Mouse (Mus musculus): ENCODE measurements around the gene Cnksr3. TPM values are rescaled to one million over a fixed set of nuclear protein-coding genes. Genes with fewer than 3 reads are reported as not detected.

Cnksr3 gene
- polyA plus RNA-seq, 1 experiment from 2014 or later = 13.4 TPM

GRCm38 (mm10) chr10:7183171-7183631, 28.8 kb downstream of the Cnksr3 start:
- Histone ChIP-seq H3K9me3 (ENCODE audit: control insufficient read depth, low read length) (no peaks in the 10 kb centered on the region), H3K9ac (ENCODE audit: low read depth, low read length) (peak overlapping the region; percentile 18; the same call in 1 of the 2 replicates), H3K4me3 (ENCODE audit: low read length) (no peak overlapping the region), H3K27me3 (replicated peaks; ENCODE audit: control insufficient read depth, insufficient read depth, low read length) (no peaks in the 10 kb centered on the region), H3K4me1 (ENCODE audit: control insufficient read depth, insufficient read depth, low read length) (peaks cover 38% of the 10 kb centered on the region), H3K36me3 (ENCODE audit: control insufficient read depth, insufficient read depth, low read length) (no peaks in the 10 kb centered on the region), H3K27ac (ENCODE audit: low read length) (peak overlapping the region; percentile 73), H3K4me2 (ENCODE audit: low read depth, low read length) (peak overlapping the region; percentile 27)
- WGBS = 17% methylated on average over 6 of the region's 6 CpGs
- peak; percentile 62 for ATAC-seq

DNA sequence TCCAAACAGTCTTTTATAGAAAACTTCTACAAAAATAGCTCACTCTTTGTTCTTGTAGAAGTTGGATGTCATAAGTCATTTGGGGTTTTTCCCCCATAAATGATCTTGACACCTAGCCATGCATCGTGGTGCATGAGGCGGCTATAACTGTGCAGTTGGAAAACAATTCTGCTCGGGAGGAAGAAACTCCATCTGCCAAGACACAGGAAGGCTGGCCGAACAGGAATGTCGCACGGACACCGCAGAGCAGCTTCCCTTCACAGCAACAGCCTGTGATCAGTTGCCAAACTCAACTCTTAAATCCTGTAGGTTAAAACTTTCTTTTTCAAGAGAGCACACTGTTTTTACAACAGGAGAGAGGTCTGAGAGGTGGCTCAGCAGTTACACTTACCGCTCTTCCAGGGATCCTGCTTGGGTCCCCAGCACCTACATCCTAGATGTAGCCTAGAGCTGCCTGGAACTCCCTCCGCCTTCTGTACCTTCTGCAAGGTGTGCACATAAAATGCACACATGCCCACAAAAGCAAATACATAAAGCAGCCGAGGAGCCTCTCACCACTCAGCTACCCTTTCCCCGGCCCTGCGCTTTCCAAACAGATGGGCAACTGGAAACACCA, 29.4 kb downstream of the Cnksr3 start:
- H3K9me3 ChIP-seq (ENCODE audit: control insufficient read depth, low read length) = no peaks in the 10 kb centered on the region
- no peaks in the 10 kb centered on the region for H3K36me3 ChIP-seq (ENCODE audit: control insufficient read depth, insufficient read depth, low read length)
- no peaks in the 10 kb centered on the region for H3K27me3 ChIP-seq (replicated peaks; ENCODE audit: control insufficient read depth, insufficient read depth, low read length)
- peak overlapping the region; percentile 18; the same call in 1 of the 2 replicates for H3K9ac ChIP-seq (ENCODE audit: low read depth, low read length)
- peak overlapping the region; percentile 73 for H3K27ac ChIP-seq (ENCODE audit: low read length)
- ATAC-seq = peak; percentile 20; the same call in 1 of the 2 replicates
- H3K4me2 ChIP-seq (ENCODE audit: low read depth, low read length) = peak overlapping the region; percentile 27
- H3K4me1 ChIP-seq (ENCODE audit: control insufficient read depth, insufficient read depth, low read length) = peaks cover 35% of the 10 kb centered on the region
- 49% methylated on average over 12 of the region's 12 CpGs for WGBS
- H3K4me3 ChIP-seq (ENCODE audit: low read length) = no peak overlapping the region

GRCm38 (mm10) chr10:7180296-7180695, 31.7 kb downstream of the Cnksr3 start:
- Histone ChIP-seq H3K4me2 (ENCODE audit: low read depth, low read length) (no peak overlapping the region), H3K9ac (ENCODE audit: low read depth, low read length) (no peak overlapping the region), H3K9me3 (ENCODE audit: control insufficient read depth, low read length) (no peaks in the 10 kb centered on the region), H3K27ac (ENCODE audit: low read length) (no peak overlapping the region), H3K4me1 (ENCODE audit: control insufficient read depth, insufficient read depth, low read length) (peaks cover 35% of the 10 kb centered on the region), H3K36me3 (ENCODE audit: control insufficient read depth, insufficient read depth, low read length) (no peaks in the 10 kb centered on the region), H3K27me3 (replicated peaks; ENCODE audit: control insufficient read depth, insufficient read depth, low read length) (no peaks in the 10 kb centered on the region), H3K4me3 (ENCODE audit: low read length) (no peak overlapping the region)
- WGBS = 86% methylated on average over 5 of the region's 5 CpGs
- ATAC-seq = no peak

DNA sequence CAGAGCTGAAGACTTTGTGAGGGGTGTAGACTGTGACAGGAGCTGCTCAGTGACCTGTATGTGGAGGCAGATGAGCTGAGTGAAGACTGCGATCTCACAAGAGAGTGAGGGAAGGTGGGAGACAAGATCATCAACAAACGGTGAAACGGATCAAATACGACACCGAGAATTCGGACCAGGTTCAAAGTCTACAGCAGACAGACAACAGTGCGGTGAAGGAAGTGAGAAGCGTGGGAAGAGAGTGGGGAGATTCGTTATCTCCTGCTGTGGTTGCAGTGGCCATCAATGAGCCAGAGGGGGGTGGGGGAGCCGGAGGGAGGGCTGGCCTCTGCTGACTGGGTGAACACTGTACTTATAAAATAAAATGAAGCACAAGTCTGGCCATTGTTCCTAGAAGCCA, 33.5 kb downstream of the Cnksr3 start:
- no peaks in the 10 kb centered on the region for H3K9me3 ChIP-seq (ENCODE audit: control insufficient read depth, low read length)
- no peak overlapping the region for H3K4me2 ChIP-seq (ENCODE audit: low read depth, low read length)
- ATAC-seq = 0 out of 2 replicates have a peak, but pooled peaks have one; percentile 29
- H3K36me3 ChIP-seq (ENCODE audit: control insufficient read depth, insufficient read depth, low read length) = no peaks in the 10 kb centered on the region
- H3K4me1 ChIP-seq (ENCODE audit: control insufficient read depth, insufficient read depth, low read length) = peaks cover 28% of the 10 kb centered on the region
- H3K27ac ChIP-seq (ENCODE audit: low read length) = no peak overlapping the region
- no peaks in the 10 kb centered on the region for H3K27me3 ChIP-seq (replicated peaks; ENCODE audit: control insufficient read depth, insufficient read depth, low read length)
- H3K9ac ChIP-seq (ENCODE audit: low read depth, low read length) = no peak overlapping the region
- WGBS = 59% methylated on average over 10 of the region's 10 CpGs
- H3K4me3 ChIP-seq (ENCODE audit: low read length) = no peak overlapping the region

DNA sequence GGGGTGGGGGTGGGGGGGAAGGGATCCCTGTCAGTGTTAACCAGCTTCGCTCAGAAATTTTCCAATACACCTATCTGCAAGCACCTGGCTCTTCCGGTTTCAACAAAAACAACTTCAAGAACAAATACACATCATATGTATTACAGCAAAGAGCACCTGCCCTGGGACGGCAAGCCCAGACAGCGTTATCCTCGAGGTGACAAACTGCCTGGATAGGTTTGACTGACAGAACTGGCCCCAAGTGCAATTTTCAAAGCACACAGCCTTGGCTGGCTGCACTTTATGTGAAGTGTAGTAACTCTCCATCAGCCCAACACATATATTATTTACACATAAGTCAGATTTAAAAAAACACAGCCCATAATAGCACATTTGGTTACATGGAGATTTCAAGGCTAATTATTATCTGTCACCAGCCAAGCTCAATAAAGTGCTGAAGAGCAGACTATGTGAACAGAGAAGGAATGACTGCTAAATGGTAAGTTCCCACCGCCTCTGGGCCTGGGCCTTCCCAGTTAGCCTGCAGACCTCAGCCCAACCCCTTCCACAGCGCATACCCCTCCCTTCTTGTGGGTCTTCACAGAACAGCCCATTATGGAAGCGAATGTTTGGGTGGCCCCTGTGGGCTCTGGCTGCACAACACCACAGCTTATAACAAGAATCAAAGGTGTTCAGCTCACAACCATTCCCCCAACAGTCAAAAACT, 35.7 kb downstream of the Cnksr3 start:
- H3K27me3 ChIP-seq (replicated peaks; ENCODE audit: control insufficient read depth, insufficient read depth, low read length) = no peaks in the 10 kb centered on the region
- H3K4me3 ChIP-seq (ENCODE audit: low read length) = no peak overlapping the region
- H3K36me3 ChIP-seq (ENCODE audit: control insufficient read depth, insufficient read depth, low read length) = no peaks in the 10 kb centered on the region
- 84% methylated on average over 8 of the region's 8 CpGs for WGBS
- H3K27ac ChIP-seq (ENCODE audit: low read length) = no peak overlapping the region
- peaks cover 10% of the 10 kb centered on the region; the same call in 1 of the 2 replicates for H3K4me1 ChIP-seq (ENCODE audit: control insufficient read depth, insufficient read depth, low read length)
- H3K4me2 ChIP-seq (ENCODE audit: low read depth, low read length) = no peak overlapping the region
- no peak for ATAC-seq
- H3K9ac ChIP-seq (ENCODE audit: low read depth, low read length) = no peak overlapping the region
- no peaks in the 10 kb centered on the region for H3K9me3 ChIP-seq (ENCODE audit: control insufficient read depth, low read length)

DNA sequence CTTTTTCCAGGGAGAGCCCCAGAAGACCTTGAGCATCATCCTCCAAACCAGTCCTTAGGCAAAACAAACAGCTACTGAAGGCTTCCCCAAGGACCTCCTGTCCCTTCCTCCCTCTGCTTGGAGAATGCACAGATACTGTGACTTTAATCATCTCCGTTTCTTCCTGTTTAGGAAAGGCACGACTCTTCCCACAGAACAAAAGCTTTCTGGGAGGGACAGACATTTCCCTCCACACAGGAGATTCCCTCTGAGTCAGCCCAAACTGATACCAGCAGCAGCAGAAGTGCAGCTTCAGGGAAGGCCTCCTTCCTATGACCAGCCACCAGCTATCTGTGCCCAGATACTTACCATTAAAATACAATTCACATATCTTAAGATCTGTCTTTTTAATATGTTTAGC, 37.6 kb downstream of the Cnksr3 start:
- H3K9me3 ChIP-seq (ENCODE audit: control insufficient read depth, low read length) = no peaks in the 10 kb centered on the region
- H3K27ac ChIP-seq (ENCODE audit: low read length) = no peak overlapping the region
- WGBS = 27% methylated on average over 2 of the region's 2 CpGs
- H3K27me3 ChIP-seq (replicated peaks; ENCODE audit: control insufficient read depth, insufficient read depth, low read length) = no peaks in the 10 kb centered on the region
- no peak overlapping the region for H3K9ac ChIP-seq (ENCODE audit: low read depth, low read length)
- H3K4me2 ChIP-seq (ENCODE audit: low read depth, low read length) = no peak overlapping the region
- no peak overlapping the region for H3K4me3 ChIP-seq (ENCODE audit: low read length)
- H3K36me3 ChIP-seq (ENCODE audit: control insufficient read depth, insufficient read depth, low read length) = no peaks in the 10 kb centered on the region; the same call in 1 of the 2 replicates
- peaks cover 10% of the 10 kb centered on the region; the same call in 1 of the 2 replicates for H3K4me1 ChIP-seq (ENCODE audit: control insufficient read depth, insufficient read depth, low read length)
- no peak for ATAC-seq

DNA sequence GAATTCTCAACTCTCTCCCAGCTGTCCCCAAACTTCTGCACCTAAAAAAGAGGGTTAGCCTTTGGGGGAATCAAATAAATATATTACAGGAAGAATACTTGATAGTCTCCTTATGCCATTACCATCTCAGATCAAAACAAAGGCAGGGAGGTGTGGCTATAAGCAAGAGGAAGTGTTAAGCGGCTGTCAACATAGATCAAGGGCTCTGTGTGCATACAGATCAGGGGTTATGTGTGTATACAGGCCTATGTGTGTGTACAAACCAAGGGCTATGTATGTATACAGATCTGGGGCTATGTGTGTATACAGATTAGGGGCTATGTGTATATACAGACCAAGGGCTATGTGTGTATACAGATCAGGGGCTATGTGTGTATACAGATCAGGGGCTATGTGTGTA, 38.9 kb downstream of the Cnksr3 start:
- Histone ChIP-seq H3K4me2 (ENCODE audit: low read depth, low read length) (no peak overlapping the region), H3K27me3 (replicated peaks; ENCODE audit: control insufficient read depth, insufficient read depth, low read length) (no peaks in the 10 kb centered on the region), H3K4me1 (ENCODE audit: control insufficient read depth, insufficient read depth, low read length) (no peaks in the 10 kb centered on the region), H3K9me3 (ENCODE audit: control insufficient read depth, low read length) (no peaks in the 10 kb centered on the region), H3K27ac (ENCODE audit: low read length) (no peak overlapping the region), H3K9ac (ENCODE audit: low read depth, low read length) (no peak overlapping the region), H3K36me3 (ENCODE audit: control insufficient read depth, insufficient read depth, low read length) (no peaks in the 10 kb centered on the region; the same call in 1 of the 2 replicates), H3K4me3 (ENCODE audit: low read length) (no peak overlapping the region)
- WGBS = 59% methylated on average over 1 of the region's 1 CpGs
- ATAC-seq = no peak

- Histone ChIP-seq H3K4me1 (ENCODE audit: control insufficient read depth, insufficient read depth, low read length) (no peaks in the 10 kb centered on the region), H3K4me3 (ENCODE audit: low read length) (no peak overlapping the region), H3K9ac (ENCODE audit: low read depth, low read length) (no peak overlapping the region), H3K36me3 (ENCODE audit: control insufficient read depth, insufficient read depth, low read length) (no peaks in the 10 kb centered on the region; the same call in 1 of the 2 replicates), H3K4me2 (ENCODE audit: low read depth, low read length) (no peak overlapping the region), H3K9me3 (ENCODE audit: control insufficient read depth, low read length) (no peaks in the 10 kb centered on the region), H3K27ac (ENCODE audit: low read length) (no peak overlapping the region), H3K27me3 (replicated peaks; ENCODE audit: control insufficient read depth, insufficient read depth, low read length) (no peaks in the 10 kb centered on the region)
- no peak for ATAC-seq
- WGBS = 89% methylated on average over 3 of the region's 3 CpGs
Measured at GRCm38 (mm10) chr10:7170434-7170833, 41.6 kb downstream of the Cnksr3 start.

GRCm38 (mm10) chr10:7163031-7163430, 49.0 kb downstream of the Cnksr3 start:
- no peak overlapping the region for H3K27ac ChIP-seq (ENCODE audit: low read length)
- H3K4me2 ChIP-seq (ENCODE audit: low read depth, low read length) = no peak overlapping the region
- no peak overlapping the region for H3K4me3 ChIP-seq (ENCODE audit: low read length)
- no peak overlapping the region for H3K9ac ChIP-seq (ENCODE audit: low read depth, low read length)
- no peaks in the 10 kb centered on the region for H3K9me3 ChIP-seq (ENCODE audit: control insufficient read depth, low read length)
- H3K36me3 ChIP-seq (ENCODE audit: control insufficient read depth, insufficient read depth, low read length) = peaks cover 4% of the 10 kb centered on the region
- no peaks in the 10 kb centered on the region for H3K27me3 ChIP-seq (replicated peaks; ENCODE audit: control insufficient read depth, insufficient read depth, low read length)
- ATAC-seq = no peak
- 75% methylated on average over 12 of the region's 12 CpGs for WGBS
- peaks cover 21% of the 10 kb centered on the region for H3K4me1 ChIP-seq (ENCODE audit: control insufficient read depth, insufficient read depth, low read length)
